Mouse (Mus musculus): ENCODE results near the gene Lrfn2. TPM values are rescaled to one million over a fixed set of nuclear protein-coding genes. Genes with fewer than 3 reads are reported as not detected.

Lrfn2 gene
- total RNA-seq, 2 experiments from 2014 or later: 0.13 to 0.24 TPM

- no peak for DNase-seq
Measured at GRCm38 (mm10) chr17:48968304-48968703, 36.1 kb downstream of the Lrfn2 start.

DNA sequence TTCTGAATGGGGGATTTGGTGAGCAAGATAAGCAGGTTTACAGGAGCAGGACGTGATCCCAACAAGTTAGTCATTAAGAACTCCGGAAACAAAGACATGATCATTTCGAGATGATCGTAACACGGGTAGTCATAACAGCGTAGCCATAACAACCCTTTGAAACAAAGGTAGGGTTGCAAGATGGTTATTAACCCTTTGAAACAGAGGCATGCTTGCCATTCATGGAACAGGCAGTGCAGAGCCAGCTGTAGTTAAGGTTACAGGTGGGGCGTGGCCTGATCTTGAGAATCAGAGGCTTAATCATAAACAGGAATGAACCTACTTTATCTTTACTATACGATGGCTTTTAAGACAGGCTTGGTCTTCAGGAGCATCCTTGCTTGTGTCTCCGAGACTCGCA is 39.1 kb downstream of the Lrfn2 start:
- DNase-seq: no peak

DNA sequence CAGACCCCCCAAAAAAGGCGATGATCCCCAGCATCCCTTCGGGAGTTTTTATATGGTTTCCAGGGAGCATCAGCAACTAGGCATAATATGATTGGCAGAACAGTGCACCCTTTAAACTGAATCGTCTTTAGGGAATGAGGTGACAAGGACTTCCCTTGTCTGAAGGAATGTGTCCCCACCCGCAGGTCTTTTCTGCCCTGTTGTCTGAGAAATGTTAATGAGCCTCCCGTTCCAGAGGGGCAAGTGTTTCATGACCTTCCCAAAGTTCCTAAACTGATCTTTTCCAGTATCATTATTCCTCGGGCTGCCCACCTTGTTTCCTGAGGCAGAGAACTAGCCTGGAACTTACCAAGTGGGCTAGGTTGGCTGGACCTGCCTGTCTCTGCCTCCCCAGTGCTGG is 40.7 kb downstream of the Lrfn2 start:
- no peak for DNase-seq

DNA sequence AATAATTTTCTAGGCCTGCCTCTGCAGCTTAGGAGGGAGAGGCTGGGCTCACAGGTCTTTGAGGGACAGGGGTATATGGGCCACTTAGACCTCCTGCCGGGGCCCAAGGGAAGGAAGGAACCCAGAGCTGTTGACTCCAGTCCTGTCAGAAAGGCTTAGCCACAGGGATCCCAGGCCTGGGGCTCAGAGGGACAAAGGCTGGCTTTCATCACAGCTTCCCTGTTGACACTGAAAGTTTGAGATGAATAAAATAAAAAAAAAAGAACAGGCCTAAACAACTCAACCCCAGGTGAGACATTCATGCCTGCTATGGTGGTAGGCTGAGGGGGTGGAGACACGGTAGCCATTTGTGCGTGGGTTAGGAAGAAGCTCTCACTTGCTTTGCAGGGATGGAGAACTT is 41.2 kb downstream of the Lrfn2 start:
- DNase-seq: no peak

GRCm38 (mm10) chr17:48975055-48975454 is 42.9 kb downstream of the Lrfn2 start:
- DNase-seq: no peak

GRCm38 (mm10) chr17:48976611-48977022 is 44.4 kb downstream of the Lrfn2 start:
- no peak for DNase-seq

GRCm38 (mm10) chr17:48995256-48995993 is 63.2 kb downstream of the Lrfn2 start:
- no peak for DNase-seq

GRCm38 (mm10) chr17:48999463-49000227 is 67.5 kb downstream of the Lrfn2 start:
- DNase-seq: no peak

GRCm38 (mm10) chr17:49009384-49010073 is 77.3 kb downstream of the Lrfn2 start:
- DNase-seq: no peak

DNA sequence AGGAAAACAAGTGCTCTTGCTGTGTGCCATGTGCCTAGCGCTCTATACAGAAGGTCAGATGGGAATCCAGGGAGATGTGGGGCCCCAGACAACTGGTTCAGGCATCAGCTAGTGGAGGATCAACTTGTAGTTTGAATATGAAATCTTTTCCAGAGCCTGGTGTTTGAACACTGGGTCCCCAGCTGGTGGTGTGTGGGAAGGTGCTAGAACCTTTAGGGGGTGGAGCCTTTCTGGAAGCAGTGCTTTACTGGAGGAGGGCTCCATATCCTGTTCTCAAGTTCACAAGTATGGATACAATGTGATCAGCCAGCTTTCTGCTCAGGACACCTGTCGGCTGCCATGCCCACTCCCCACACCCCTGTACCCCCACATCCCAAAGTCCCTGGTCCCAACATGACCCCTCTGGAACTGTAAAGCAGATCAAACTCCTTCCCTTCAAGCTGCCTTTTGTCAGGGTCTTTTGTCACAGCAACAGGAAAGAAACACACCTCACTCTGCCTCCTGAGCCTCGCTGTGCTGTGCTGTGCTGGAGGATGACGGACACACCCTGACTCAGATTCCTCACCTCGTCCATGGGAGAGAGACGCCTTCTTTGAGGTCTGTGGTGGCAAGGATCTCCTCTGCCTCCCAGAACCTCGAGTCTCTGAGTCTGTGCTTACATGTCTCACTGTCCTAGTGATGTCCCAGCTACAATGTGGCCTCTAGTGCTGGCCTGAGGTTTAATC is 81.9 kb downstream of the Lrfn2 start:
- DNase-seq: no peak

DNA sequence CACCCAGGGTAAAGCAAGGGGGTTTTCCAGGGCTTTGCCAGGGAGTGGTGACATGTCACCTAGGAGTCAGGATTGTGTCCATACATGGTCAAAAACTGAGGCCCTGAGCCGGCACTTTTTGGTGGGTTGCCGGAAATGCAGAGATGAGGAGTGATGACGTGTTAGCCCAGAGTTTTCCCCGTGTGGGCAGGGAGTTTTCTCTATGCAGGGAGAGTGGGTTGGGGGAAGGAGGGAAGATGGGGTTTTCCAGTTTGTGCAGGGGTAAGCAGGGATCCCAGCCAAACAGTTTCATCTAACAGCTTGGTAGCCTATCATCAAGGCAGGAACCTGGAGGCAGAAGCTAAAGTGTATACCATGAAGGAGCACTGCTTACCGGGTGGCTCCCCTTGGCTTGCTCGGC is 83.2 kb downstream of the Lrfn2 start:
- no peak for DNase-seq

DNA sequence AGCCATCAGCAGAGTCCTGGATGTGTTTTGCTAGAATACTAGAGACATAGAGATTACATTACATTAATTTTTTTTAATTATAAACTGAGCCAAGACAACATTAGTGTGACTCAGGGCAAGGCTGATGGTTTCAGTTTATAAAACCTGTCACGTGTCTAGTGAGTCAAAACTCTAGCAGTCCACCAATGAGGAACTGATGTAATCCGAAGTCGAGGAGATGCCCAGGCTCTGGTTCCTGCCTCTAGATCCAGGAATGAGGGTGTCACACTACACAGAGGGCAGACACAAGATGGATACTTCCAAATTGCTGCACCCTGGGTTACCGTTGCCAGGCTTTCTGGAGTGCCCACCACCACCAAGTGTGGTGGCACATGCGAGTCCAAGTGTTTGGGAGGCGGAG is 84.0 kb downstream of the Lrfn2 start:
- no peak for DNase-seq

DNA sequence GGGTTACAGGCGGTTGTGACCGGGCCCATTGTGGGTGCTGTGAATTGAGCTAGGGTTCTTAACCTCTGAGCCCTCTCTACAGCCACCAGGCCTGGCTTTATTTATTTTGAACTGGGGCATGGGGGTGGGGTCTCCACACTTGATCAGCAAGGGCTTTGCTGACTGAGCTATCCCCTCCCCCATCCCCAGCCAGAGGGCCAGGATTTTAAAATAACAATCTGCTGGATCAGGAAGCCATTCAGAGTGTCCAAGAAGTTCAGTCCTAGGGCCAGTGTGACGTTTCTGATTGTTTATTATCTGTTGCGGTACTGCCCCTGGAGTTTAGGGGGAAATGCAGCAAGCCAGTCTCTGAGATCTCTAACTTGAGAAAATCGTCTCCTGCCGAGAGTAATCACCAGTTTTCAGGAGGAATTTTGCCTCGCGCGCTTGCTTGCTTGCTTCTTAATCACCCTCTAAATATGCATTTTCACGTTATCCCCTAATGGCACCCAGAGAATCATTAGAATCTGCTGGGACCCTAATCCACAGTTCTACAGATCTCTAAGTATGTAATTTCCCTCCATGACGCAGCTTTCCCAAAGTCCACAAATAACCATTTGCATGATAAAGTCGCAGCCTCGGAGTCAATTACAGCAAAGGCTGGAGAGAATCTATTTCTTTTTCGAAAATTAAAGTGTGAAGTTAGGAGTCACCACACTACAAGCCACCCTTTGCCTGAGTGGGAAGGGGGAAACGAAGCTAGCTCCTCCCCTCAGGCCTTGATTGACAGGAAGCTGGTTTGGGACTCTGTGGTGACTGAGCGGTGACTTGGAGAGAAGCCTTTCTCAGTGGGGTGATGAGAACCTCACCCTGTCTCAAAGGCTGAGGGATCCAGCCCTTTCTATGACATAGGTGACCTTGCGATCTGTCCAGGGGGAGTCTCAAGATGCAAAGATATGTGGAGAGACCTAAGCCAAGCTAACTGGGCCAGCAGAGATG is 85.5 kb downstream of the Lrfn2 start:
- DNase-seq: no peak

GRCm38 (mm10) chr17:49018774-49019488 is 86.8 kb downstream of the Lrfn2 start:
- peak; percentile 7 for DNase-seq

DNA sequence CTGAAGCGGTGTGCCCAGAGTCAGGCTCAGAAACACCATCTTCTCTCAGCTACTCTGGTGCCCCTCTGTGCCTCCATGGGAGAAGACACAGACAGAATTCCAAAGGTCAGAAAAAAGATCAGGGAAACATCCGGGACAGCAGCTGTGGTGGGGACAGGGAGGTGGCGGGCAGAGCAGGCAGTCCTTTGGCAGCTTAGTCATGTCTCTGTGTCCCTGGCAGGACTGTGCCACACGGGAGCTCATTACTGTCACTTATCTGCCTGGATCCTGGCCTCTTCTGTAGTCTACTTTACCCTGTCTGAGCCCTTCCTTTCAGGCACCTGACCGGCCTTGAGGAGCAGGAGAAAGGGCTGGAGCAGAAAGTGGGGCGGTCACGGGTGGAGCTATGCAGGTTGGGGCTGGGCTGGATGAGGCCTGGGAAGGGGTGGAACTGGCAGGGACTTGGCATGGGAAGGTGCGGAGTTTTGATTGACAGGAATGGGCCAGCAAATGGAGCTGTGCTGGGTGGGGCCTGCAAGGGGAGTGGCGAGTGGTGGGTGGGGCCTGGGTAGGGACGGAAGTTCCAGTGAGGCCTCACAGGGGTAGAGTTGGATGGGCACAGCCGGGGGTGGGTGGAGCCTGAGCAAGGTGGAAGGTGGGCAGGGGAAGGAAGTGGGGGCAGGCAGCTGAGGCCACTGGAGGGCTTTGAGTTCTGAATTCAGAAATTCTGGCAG is 97.5 kb downstream of the Lrfn2 start:
- DNase-seq: no peak

GRCm38 (mm10) chr17:49030269-49030615 is 98.1 kb downstream of the Lrfn2 start:
- no peak for DNase-seq

DNA sequence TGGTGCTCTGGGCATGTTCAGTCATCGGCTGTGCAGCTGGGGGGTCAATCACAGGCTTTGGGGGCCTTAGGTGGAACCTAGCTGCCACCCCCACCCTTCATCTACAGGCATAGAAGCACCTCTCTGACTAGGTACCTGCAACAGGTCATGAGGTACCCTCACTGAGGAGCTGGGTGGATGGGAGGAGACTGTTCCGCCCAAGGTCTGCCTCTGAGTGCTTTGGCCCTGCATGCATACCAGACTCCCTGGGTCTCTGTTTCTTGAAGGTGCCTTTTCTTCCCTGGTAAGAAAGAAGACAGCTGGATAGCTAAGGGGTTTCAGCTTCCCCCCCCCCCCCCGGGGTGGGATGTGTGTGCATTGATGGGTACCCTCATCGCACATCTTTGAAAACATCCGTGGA is 98.7 kb downstream of the Lrfn2 start:
- DNase-seq: no peak

DNA sequence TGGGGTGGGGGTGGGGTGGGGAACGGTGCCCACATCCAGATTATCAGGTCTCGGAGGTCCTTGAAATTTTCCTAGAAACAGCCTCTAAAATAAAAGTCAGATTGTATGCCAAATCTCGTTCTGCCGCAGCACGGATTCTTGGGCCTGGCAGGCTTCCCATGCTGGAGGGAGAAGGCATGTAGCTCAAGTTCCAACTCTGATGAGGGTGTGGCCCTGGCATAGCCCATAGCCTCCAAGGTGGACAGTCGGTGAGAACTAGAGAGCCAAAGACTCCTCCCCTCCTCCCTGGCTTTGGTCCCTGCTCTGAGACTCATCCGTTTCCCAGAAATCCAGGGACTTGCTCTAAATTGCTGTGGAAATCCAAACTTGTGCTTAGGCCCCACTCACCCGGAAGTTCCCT is 99.6 kb downstream of the Lrfn2 start:
- DNase-seq: peak; percentile 40

GRCm38 (mm10) chr17:49033276-49033675 is 101.1 kb downstream of the Lrfn2 start:
- peak; percentile 15 for DNase-seq

DNA sequence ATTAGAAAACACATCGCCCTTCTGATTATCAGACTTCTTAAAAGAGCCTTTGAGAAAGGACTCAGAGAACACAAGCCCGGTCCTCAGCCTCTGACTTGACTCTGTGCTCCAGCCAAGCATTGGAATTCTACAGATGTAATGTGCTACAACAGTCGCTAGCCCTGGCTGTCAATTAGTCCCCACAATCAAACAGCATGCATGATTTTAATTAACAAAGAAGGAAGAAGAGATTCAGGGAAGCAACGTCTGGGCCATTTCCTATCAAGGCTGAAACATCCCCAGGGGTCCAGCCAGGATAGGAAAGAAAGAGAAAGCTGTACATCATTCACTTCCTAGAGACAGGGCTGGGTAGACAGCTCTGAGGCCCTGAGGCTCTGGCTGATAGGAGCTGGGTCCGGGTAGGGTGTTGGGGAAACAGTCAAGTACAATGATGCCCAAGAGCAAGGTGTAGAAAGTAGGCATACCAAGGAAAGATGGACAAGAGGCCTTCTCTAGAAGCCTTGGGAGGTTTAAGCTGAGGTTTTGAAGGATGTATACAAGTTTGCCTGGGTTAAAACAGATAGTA is 101.6 kb downstream of the Lrfn2 start:
- no peak for DNase-seq

All from gastrocnemius, postnatal 25 days (tissue).